Mouse (Mus musculus): ENCODE data around the gene Kcnk7. TPM values are rescaled to one million over a fixed set of nuclear protein-coding genes. Genes with fewer than 3 reads are reported as not detected.
A peak's percentile ranks its signal among the peaks of the same experiment; 100 is the strongest.

Gene Kcnk7
- polyA plus RNA-seq, 1 experiment from 2014 or later = not detected

DNA sequence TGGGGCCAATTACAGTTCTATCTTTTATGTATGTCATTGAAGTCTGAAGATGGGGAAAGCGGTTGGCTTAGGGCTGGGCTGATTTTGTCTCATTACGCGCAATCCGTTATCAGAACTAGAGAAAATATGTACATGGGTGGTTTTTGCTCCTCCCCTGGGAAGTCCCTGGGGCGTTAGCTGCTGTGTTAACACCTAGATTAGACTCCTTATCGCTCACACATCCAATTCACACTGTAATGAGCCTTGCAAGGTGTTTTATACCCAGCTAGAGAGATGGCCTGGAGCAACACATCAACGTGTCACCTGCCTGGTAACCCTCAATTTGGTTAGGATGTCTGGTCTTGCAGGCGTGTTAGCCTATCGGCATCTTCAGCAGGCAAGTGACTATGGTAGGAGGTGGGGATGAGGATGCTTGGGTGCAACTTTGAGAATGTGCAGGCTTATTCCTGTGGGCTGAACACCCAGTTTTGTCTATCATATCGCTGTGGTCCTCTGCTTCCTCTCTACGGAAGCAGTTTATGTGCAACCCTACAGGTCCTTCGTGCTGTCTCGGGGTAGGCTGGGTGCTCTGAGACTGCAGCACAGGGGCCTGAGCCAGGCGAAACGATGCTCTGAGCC, 22.9 kb downstream of the Kcnk7 start:
- Histone ChIP-seq H3K4me2 (ENCODE audit: low read length) (peak overlapping the region; percentile 99), H3K9me3 (replicated peaks; ENCODE audit: control insufficient read depth, low read length) (no peaks in the 10 kb centered on the region), H3K4me1 (ENCODE audit: control insufficient read depth, insufficient read depth, low read length) (peaks cover 40% of the 10 kb centered on the region), H3K27me3 (replicated peaks; ENCODE audit: control insufficient read depth, insufficient read depth, low read length) (no peaks in the 10 kb centered on the region), H3K4me3 (ENCODE audit: low read depth, low read length) (peak overlapping the region; percentile 99), H3K9ac (ENCODE audit: low read length) (peak overlapping the region; percentile 100), H3K36me3 (ENCODE audit: control insufficient read depth, insufficient read depth, low read length) (peaks cover 44% of the 10 kb centered on the region), H3K27ac (ENCODE audit: low read depth, low read length) (peak overlapping the region; percentile 1; the same call in 1 of the 2 replicates)
- DNase-seq (ENCODE audit: low spot score) (no peak), ATAC-seq (no peak)
- WGBS = 81% methylated on average over 15 of the region's 15 CpGs

DNA sequence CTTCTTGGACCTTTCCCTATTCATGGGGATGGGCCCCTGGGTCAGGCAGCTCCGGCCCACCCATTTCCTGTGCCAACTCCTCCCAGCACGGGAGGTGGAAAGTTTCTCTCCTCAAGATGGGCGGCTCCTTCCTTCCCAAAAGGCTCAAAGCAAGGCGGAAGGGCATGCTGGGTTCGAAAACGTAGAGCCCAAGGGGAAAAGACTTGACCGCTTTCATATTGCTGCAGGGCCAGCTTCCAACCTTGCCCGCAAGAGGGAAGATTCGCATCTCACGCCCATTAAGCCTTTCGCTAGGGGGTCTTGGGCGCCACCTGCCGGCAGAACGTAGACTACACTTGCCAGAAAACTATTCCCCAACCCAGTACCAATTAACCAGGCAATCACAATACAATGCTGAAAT, 23.5 kb downstream of the Kcnk7 start:
- peaks cover 37% of the 10 kb centered on the region for H3K36me3 ChIP-seq (ENCODE audit: control insufficient read depth, insufficient read depth, low read length)
- H3K9me3 ChIP-seq (replicated peaks; ENCODE audit: control insufficient read depth, low read length) = no peaks in the 10 kb centered on the region
- H3K27me3 ChIP-seq (replicated peaks; ENCODE audit: control insufficient read depth, insufficient read depth, low read length) = no peaks in the 10 kb centered on the region
- peak overlapping the region; percentile 100 for H3K9ac ChIP-seq (ENCODE audit: low read length)
- H3K4me1 ChIP-seq (ENCODE audit: control insufficient read depth, insufficient read depth, low read length) = peaks cover 40% of the 10 kb centered on the region
- peak overlapping the region; percentile 99 for H3K4me2 ChIP-seq (ENCODE audit: low read length)
- DNase-seq (ENCODE audit: low spot score) (peak; percentile 89), ATAC-seq (peak; percentile 19; the same call in 1 of the 2 replicates)
- 6% methylated on average over 14 of the region's 14 CpGs for WGBS
- H3K27ac ChIP-seq (ENCODE audit: low read depth, low read length) = peak overlapping the region; percentile 1; the same call in 1 of the 2 replicates
- H3K4me3 ChIP-seq (ENCODE audit: low read depth, low read length) = peak overlapping the region; percentile 99

DNA sequence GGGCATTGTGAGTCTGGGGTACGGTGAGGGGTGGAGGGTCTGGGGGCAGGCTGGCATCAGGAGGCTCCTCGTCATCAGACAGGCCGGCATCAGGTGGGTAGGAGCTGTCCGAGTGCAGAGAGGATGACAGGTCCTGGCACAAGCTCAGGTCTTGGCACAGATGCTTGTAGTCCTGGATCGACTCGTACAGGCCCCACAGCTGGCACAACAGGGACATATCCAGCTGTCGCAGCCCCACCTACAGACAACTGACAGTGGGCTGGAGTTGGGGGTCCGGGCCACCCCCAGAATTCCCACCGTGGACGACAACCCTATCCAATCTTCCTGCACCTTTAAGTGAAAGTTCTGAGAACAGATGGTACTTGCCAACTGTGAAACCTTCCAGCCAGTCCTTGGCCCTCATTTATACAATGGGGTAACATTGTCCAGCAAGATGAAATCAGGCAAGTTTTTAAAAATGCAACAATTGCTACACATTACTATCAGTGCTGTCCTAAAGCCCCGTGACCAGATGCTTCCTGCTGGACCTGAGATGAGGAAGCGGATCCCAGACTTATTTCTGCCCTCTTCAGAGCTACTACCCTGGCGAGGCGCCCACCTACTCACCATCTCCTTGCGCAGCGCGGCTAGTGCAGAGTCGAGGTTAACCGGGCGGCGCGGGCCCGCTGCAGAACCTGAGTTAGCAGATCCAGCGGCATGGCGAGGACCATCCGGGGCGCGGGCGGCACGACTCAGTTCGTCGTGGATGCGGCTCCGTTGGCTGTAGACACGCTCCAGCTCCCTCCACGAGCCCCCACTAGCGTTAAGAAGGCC, 24.7 kb downstream of the Kcnk7 start:
- WGBS = 5% methylated on average over 37 of the region's 37 CpGs
- H3K9me3 ChIP-seq (replicated peaks; ENCODE audit: control insufficient read depth, low read length) = no peaks in the 10 kb centered on the region
- H3K36me3 ChIP-seq (ENCODE audit: control insufficient read depth, insufficient read depth, low read length) = peaks cover 29% of the 10 kb centered on the region
- no peaks in the 10 kb centered on the region for H3K27me3 ChIP-seq (replicated peaks; ENCODE audit: control insufficient read depth, insufficient read depth, low read length)
- DNase-seq (ENCODE audit: low spot score) (peak; percentile 73), ATAC-seq (peak; percentile 33)
- peak overlapping the region; percentile 96 for H3K27ac ChIP-seq (ENCODE audit: low read depth, low read length)
- peak overlapping the region; percentile 100 for H3K9ac ChIP-seq (ENCODE audit: low read length)
- peak overlapping the region; percentile 99 for H3K4me3 ChIP-seq (ENCODE audit: low read depth, low read length)
- H3K4me1 ChIP-seq (ENCODE audit: control insufficient read depth, insufficient read depth, low read length) = peaks cover 40% of the 10 kb centered on the region
- H3K4me2 ChIP-seq (ENCODE audit: low read length) = peak overlapping the region; percentile 99

GRCm38 (mm10) chr19:5729444-5729815, 25.3 kb downstream of the Kcnk7 start, which contains the start of gene Fam89b:
Fam89b (minus strand) TSS chr19:5729653.
- Histone ChIP-seq H3K27ac (ENCODE audit: low read depth, low read length) (peak within 1 kb of the TSS; percentile 96), H3K4me3 (ENCODE audit: low read depth, low read length) (peak within 1 kb of the TSS; percentile 99), H3K27me3 (replicated peaks; ENCODE audit: control insufficient read depth, insufficient read depth, low read length) (no peaks in the 10 kb centered on the region), H3K9me3 (replicated peaks; ENCODE audit: control insufficient read depth, low read length) (no peaks in the 10 kb centered on the region), H3K4me1 (ENCODE audit: control insufficient read depth, insufficient read depth, low read length) (peaks cover 40% of the 10 kb centered on the region), H3K36me3 (ENCODE audit: control insufficient read depth, insufficient read depth, low read length) (peaks cover 24% of the 10 kb centered on the region), H3K4me2 (ENCODE audit: low read length) (peak within 1 kb of the TSS; percentile 99), H3K9ac (ENCODE audit: low read length) (peak within 1 kb of the TSS; percentile 100)
- under 1% methylated on average over 36 of the region's 37 CpGs for WGBS
- peak; percentile 84 for ATAC-seq
- DNase-seq (ENCODE audit: low spot score) = peak; percentile 94

DNA sequence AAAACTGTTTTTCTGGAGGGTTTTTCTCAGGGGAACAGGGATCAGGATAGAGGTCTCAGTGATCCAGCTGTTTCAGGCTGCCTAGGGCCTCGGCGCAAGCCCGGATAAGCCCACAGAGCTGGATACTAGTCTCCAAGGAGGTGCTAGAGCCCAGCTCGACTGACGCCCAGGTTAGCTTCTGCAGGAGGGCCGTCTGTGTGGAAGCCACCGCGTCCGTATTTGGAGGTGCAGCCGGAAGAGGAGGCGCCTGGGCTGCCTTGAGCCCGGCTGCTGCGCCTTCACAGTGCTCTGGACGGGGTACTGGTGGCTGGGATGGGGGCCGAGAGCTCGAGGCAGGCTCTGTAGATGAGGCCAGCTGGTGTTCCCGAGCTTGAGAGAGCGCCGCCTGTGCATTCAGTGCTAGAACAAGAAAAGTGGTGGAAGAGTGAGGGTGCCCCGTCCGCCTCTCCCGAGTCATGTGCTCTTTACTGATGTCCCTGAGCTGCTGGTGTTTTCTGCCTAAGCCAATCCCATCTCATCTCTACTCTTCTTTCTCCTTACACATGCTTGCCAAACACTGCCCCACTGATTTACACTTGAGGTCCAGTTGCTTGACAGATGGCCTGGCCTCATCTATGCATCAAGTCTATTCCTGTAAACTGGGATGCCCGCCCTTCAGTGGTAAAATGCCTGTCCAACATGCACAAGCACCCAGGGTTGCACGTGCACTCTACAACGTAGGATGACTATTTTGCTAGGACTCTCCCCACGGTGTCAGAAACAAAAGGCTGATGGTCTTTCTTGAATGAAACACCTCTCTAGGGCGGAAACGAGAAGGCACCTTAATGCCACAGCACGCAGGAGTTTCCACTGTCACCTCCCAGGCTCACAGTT, 26.4 kb downstream of the Kcnk7 start:
- 72% methylated on average over 29 of the region's 29 CpGs for WGBS
- peak overlapping the region; percentile 99 for H3K4me2 ChIP-seq (ENCODE audit: low read length)
- no peak for DNase-seq (ENCODE audit: low spot score)
- H3K27me3 ChIP-seq (replicated peaks; ENCODE audit: control insufficient read depth, insufficient read depth, low read length) = no peaks in the 10 kb centered on the region
- H3K4me1 ChIP-seq (ENCODE audit: control insufficient read depth, insufficient read depth, low read length) = peaks cover 39% of the 10 kb centered on the region
- no peak for ATAC-seq
- peak overlapping the region; percentile 78 for H3K9ac ChIP-seq (ENCODE audit: low read length)
- peak overlapping the region; percentile 99 for H3K4me3 ChIP-seq (ENCODE audit: low read depth, low read length)
- H3K36me3 ChIP-seq (ENCODE audit: control insufficient read depth, insufficient read depth, low read length) = peaks cover 12% of the 10 kb centered on the region
- no peak overlapping the region for H3K27ac ChIP-seq (ENCODE audit: low read depth, low read length)
- H3K9me3 ChIP-seq (replicated peaks; ENCODE audit: control insufficient read depth, low read length) = no peaks in the 10 kb centered on the region

DNA sequence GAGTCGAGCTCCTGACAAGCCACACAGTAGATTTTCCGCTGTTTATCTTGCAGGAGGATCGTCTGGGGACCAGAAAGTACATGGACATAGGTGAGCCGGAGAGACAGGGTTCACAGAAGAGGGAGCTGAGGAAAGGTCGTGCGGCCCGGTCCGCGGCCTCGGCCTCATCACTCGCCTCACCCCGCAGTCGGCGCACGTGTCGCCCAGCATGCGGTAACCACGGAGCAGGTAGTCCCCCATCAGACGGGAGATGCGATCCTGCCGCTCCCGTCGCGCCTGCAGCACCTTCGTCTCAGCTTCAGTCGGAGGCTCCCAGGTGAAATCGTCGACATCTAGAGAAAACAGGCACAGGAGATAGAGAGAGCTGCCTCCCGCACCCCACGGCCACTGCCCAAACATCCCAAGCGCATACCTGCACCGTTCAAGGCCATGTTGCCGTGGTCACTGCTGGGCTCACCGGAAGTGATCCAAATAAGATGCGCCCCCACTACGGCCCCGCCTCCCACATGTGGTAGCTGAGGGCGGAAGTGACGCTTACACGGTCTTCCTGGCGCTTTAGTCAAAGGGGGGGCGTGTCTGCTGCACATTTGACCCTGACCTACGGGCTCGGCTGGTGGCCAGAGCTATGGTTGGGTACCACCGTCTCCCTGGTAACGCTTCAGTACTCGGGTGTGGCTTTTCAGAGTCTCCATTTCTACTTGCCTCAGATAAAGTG, 27.3 kb downstream of the Kcnk7 start:
- Histone ChIP-seq H3K27me3 (replicated peaks; ENCODE audit: control insufficient read depth, insufficient read depth, low read length) (no peaks in the 10 kb centered on the region), H3K9me3 (replicated peaks; ENCODE audit: control insufficient read depth, low read length) (no peaks in the 10 kb centered on the region), H3K4me2 (ENCODE audit: low read length) (peak overlapping the region; percentile 99), H3K4me3 (ENCODE audit: low read depth, low read length) (peak overlapping the region; percentile 77), H3K36me3 (ENCODE audit: control insufficient read depth, insufficient read depth, low read length) (0 out of 2 replicates have a peak, but pooled peaks cover 6% of the 10 kb centered on the region), H3K27ac (ENCODE audit: low read depth, low read length) (0 out of 2 replicates have a peak overlapping the region, but pooled peaks have one; percentile 27), H3K9ac (ENCODE audit: low read length) (peak overlapping the region; percentile 78), H3K4me1 (ENCODE audit: control insufficient read depth, insufficient read depth, low read length) (peaks cover 30% of the 10 kb centered on the region)
- peak; percentile 98 for DNase-seq (ENCODE audit: low spot score)
- ATAC-seq = peak; percentile 85
- under 1% methylated on average over 47 of the region's 47 CpGs for WGBS

DNA sequence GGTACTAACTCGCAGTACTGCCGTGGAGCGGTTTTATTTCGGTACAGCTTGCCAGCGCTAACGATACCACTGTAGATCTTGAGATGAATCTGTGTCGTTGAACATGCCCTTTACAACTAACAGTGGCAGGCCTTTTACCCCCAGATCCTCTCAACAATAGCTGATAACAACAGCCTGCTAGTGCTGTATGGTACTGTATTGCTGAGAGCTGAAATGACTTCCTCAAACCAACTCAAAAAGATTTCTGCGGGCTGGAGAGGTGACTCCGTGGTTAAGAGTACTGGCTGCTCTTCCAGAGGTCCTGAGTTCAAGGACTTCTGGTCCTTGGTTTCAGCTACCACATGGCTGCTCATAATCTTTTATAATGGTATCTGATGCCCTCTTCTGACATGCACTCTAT, 30.2 kb downstream of the Kcnk7 start:
- H3K27me3 ChIP-seq (replicated peaks; ENCODE audit: control insufficient read depth, insufficient read depth, low read length) = no peaks in the 10 kb centered on the region
- no peaks in the 10 kb centered on the region for H3K9me3 ChIP-seq (replicated peaks; ENCODE audit: control insufficient read depth, low read length)
- WGBS = 86% methylated on average over 9 of the region's 9 CpGs
- H3K4me2 ChIP-seq (ENCODE audit: low read length) = no peak overlapping the region
- ATAC-seq = no peak
- H3K9ac ChIP-seq (ENCODE audit: low read length) = no peak overlapping the region
- H3K4me3 ChIP-seq (ENCODE audit: low read depth, low read length) = no peak overlapping the region
- no peaks in the 10 kb centered on the region for H3K36me3 ChIP-seq (ENCODE audit: control insufficient read depth, insufficient read depth, low read length)
- no peak overlapping the region for H3K27ac ChIP-seq (ENCODE audit: low read depth, low read length)
- peaks cover 10% of the 10 kb centered on the region for H3K4me1 ChIP-seq (ENCODE audit: control insufficient read depth, insufficient read depth, low read length)
- DNase-seq (ENCODE audit: low spot score) = no peak

- Histone ChIP-seq H3K36me3 (ENCODE audit: control insufficient read depth, insufficient read depth, low read length) (no peaks in the 10 kb centered on the region), H3K4me1 (ENCODE audit: control insufficient read depth, insufficient read depth, low read length) (peaks cover 19% of the 10 kb centered on the region), H3K9ac (ENCODE audit: low read length) (no peak overlapping the region), H3K4me2 (ENCODE audit: low read length) (no peak overlapping the region), H3K27me3 (replicated peaks; ENCODE audit: control insufficient read depth, insufficient read depth, low read length) (peaks cover 6% of the 10 kb centered on the region), H3K4me3 (ENCODE audit: low read depth, low read length) (no peak overlapping the region), H3K27ac (ENCODE audit: low read depth, low read length) (no peak overlapping the region), H3K9me3 (replicated peaks; ENCODE audit: control insufficient read depth, low read length) (no peaks in the 10 kb centered on the region)
- 66% methylated on average over 2 of the region's 2 CpGs for WGBS
- ATAC-seq (no peak), DNase-seq (ENCODE audit: low spot score) (no peak)
These were observed 35.3 kb downstream of the Kcnk7 start for GRCm38 (mm10) chr19:5739446-5739845.
